Mouse (Mus musculus): Measurements from ENCODE around the gene 4931414P19Rik.

DNA sequence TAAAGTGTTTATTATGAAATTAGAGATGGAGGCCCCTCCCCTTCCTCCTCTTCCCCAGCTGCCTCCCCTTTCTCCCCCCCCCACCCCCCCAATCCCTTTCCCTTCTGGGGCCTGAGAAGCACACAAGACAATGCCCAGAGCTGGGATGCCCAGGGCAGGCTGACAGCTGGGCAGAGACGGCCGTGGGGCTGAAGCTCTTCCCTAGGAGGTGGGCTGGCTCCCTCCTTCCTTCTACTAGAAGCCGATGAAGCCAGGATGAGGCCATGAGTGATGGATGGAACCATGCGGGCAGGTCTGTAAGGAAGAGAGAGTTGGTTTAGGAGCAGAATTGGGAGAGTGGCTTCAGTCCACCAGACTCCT, 25.4 kb upstream of the 4931414P19Rik start:
- no peak for TF ChIP-seq CTCF (conservative IDR thresholded peaks at IDR 0.05 in 1 of 2, IDR thresholded peaks at IDR 0.05 in 1 of 2; ENCODE audit: low read depth in 2 of 2, low read length in 2 of 2)
- TF ChIP-seq JUN (IDR thresholded peaks at IDR 0.05; ENCODE audit: insufficient read depth, low read depth, low read length) = no peak
- no peak for TF ChIP-seq POLR2A (IDR thresholded peaks at IDR 0.05; ENCODE audit: low read depth, low read length)
- TF ChIP-seq CHD1 (IDR thresholded peaks at IDR 0.05; ENCODE audit: low read depth, low read length) = no peak
- no peak for TF ChIP-seq SMC3 (IDR thresholded peaks at IDR 0.05; ENCODE audit: low read depth, low read length)
- no peak for TF ChIP-seq ZNF384 (IDR thresholded peaks at IDR 0.05; ENCODE audit: low read depth, low read length)
- no peak for TF ChIP-seq MAFK (IDR thresholded peaks at IDR 0.05; ENCODE audit: insufficient replicate concordance, low read length)
- TF ChIP-seq IRF4 (IDR thresholded peaks at IDR 0.05; ENCODE audit: low read depth, low read length) = no peak
- TF ChIP-seq E2F4 (IDR thresholded peaks at IDR 0.05; ENCODE audit: insufficient replicate concordance, low read depth, low read length) = no peak
- TF ChIP-seq POLR2AphosphoS2 (IDR thresholded peaks at IDR 0.05; ENCODE audit: low read depth, low read length) = no peak
- no peak for TF ChIP-seq NELFE (IDR thresholded peaks at IDR 0.05; ENCODE audit: low read depth, low read length)
- TF ChIP-seq MXI1 (IDR thresholded peaks at IDR 0.05; ENCODE audit: low read depth, low read length) = no peak
